Mouse (Mus musculus): ENCODE measurements around the gene Lcn10. TPM values are rescaled to one million over a fixed set of nuclear protein-coding genes. Genes with fewer than 3 reads are reported as not detected.
"Not testable (repeated sequence)": the region's sequence is repeated elsewhere in the genome, so short reads cannot be mapped to it uniquely, and the experiment has no call there.

Lcn10 gene
- total RNA-seq, 1 experiment: not detected

DNA sequence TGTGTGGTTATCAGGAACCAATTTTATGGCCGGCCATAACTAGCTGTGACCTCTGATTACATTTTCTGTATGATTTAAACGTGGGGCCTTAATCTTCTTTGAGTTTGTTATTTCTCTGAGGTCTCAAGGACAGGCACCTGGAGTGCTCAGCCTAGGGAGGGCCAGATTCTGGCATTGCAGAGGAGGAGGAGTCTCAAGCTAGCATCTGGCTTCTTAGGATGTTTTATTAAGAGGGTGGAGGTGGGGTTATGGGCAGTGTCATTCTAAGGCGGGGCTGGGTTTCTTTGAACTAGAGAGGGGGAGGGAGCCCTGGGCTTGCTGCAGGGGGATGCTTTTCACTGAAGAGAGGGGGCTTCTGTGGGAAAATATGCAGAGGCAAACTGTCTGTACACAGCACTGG lies 29.1 kb downstream of the Lcn10 start:
- H3K27ac ChIP-seq (ENCODE audit: insufficient read depth, low read depth, low read length, poor library complexity, severe bottlenecking); H3K4me1 ChIP-seq (ENCODE audit: control insufficient read depth in 2 of 2, insufficient read depth in 2 of 2, low read length in 2 of 2, poor library complexity in 1 of 2); H3K4me3 ChIP-seq (ENCODE audit: insufficient read depth in 1 of 2, low read depth in 1 of 2, low read length in 2 of 2, poor library complexity in 1 of 2, severe bottlenecking in 1 of 2); H3K36me3 ChIP-seq (ENCODE audit: control insufficient read depth, insufficient read depth, low read length, poor library complexity, severe bottlenecking); DNase-seq (ENCODE audit: low read depth, low spot score); H3K9ac ChIP-seq (ENCODE audit: insufficient read depth, low read depth, low read length, poor library complexity, severe bottlenecking); H3K9me3 ChIP-seq (ENCODE audit: control insufficient read depth, insufficient read depth, low read depth, low read length); in situ Hi-C loops (cut with MboI; ENCODE audit: low sequenced_read_pairs in 2 of 2, unreplicated experiment in 2 of 2): not testable (repeated sequence)

DNA sequence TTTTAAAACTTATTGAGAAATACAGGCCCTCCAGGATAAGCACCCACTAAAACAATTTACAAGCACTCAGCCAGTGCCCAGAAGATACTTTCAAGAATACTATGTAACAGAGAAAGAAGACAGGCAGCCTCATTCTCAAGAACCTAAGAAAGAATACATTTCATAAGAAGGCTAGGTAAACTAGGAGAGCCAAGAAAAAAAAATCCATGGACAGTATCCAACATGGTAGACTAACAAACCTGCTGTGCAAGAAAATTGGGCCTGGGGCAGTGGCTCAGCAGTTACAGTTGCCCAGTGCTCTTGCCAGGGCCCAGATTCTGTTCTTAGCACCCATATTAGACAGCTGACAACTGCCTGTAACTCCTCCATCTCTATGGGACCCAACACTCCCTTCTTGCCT lies 34.7 kb downstream of the Lcn10 start:
- Histone ChIP-seq H3K9ac (ENCODE audit: insufficient read depth, low read depth, low read length, poor library complexity, severe bottlenecking) (no peak overlapping the region), H3K36me3 (ENCODE audit: control insufficient read depth, insufficient read depth, low read length, poor library complexity, severe bottlenecking) (no peaks in the 10 kb centered on the region), H3K9me3 (ENCODE audit: control insufficient read depth, insufficient read depth, low read depth, low read length) (no peaks in the 10 kb centered on the region), H3K27ac (ENCODE audit: insufficient read depth, low read depth, low read length, poor library complexity, severe bottlenecking) (no peak overlapping the region), H3K4me1 (ENCODE audit: control insufficient read depth in 2 of 2, insufficient read depth in 2 of 2, low read length in 2 of 2, poor library complexity in 1 of 2) (0 out of 4 replicates have a peak, but pooled peaks cover 0 to 2% of the 10 kb centered on the region in 2 experiments), H3K4me3 (ENCODE audit: insufficient read depth in 1 of 2, low read depth in 1 of 2, low read length in 2 of 2, poor library complexity in 1 of 2, severe bottlenecking in 1 of 2) (no peak overlapping the region)
- TF ChIP-seq ZNF384 (IDR thresholded peaks at IDR 0.05; ENCODE audit: low read depth, low read length) (no peak), MAFK (IDR thresholded peaks at IDR 0.05; ENCODE audit: insufficient read depth, low read depth, low read length) (no peak), CHD2 (IDR thresholded peaks at IDR 0.05; ENCODE audit: low read depth, low read length) (no peak), HCFC1 (IDR thresholded peaks at IDR 0.05; ENCODE audit: borderline replicate concordance, insufficient read depth, low read length) (no peak), ZC3H11A (IDR thresholded peaks at IDR 0.05; ENCODE audit: borderline replicate concordance, low read depth, low read length) (no peak)
- no peak for DNase-seq (ENCODE audit: low read depth, low spot score)
- in situ Hi-C loops (cut with MboI; ENCODE audit: low sequenced_read_pairs in 2 of 2, unreplicated experiment in 2 of 2): no loop called here

DNA sequence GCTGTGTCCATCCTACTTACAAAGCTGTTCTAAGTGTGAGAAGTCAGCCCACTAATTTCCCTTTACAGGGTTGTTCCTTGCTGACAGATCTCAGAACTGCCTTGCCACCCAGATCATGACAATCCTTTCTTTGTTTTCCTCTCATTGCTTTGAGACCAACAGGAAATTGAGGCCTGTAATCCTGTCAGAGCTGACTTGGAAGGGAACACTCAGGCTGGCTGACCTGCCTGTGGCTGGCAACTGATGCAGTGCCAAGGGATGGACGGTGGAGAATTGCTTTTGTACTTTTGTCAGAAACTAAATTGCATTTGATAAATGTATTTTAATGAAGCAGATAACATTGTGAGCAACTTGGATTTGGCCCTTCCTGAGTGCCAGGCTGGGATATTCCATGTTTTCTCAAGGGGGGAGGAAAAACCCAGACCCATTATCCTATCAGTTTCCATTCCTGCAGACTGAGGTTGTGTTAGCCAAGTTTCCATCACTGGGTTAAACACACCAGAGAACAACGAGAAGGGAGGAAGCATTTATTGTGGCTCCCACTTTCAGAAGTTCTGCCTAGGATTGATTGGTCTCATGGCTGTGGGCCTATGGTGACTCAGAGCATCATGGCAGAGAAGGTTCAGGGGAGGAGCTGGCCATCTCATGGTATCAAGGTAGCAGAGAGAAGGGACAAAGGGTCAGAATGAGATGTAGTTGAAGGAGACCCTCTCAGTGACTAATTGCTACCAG lies 50.8 kb downstream of the Lcn10 start:
- in situ Hi-C loops (cut with MboI; ENCODE audit: low sequenced_read_pairs in 2 of 2, unreplicated experiment in 2 of 2): no loop called here

More for the DNA sequence above, 50.8 kb downstream of the Lcn10 start:
- Histone ChIP-seq H3K9ac (ENCODE audit: insufficient read depth, low read depth, low read length, poor library complexity, severe bottlenecking) (no peak overlapping the region), H3K4me3 (ENCODE audit: insufficient read depth in 1 of 2, low read depth in 1 of 2, low read length in 2 of 2, poor library complexity in 1 of 2, severe bottlenecking in 1 of 2) (no peak overlapping the region), H3K9me3 (ENCODE audit: control insufficient read depth, insufficient read depth, low read depth, low read length) (no peaks in the 10 kb centered on the region), H3K27ac (ENCODE audit: insufficient read depth, low read depth, low read length, poor library complexity, severe bottlenecking) (no peak overlapping the region), H3K4me1 (ENCODE audit: control insufficient read depth in 2 of 2, insufficient read depth in 2 of 2, low read length in 2 of 2, poor library complexity in 1 of 2) (no peaks in the 10 kb centered on the region), H3K36me3 (ENCODE audit: control insufficient read depth, insufficient read depth, low read length, poor library complexity, severe bottlenecking) (no peaks in the 10 kb centered on the region)
- no peak for TF ChIP-seq MAFK (IDR thresholded peaks at IDR 0.05; ENCODE audit: insufficient read depth, low read depth, low read length)
- TF ChIP-seq HCFC1 (IDR thresholded peaks at IDR 0.05; ENCODE audit: borderline replicate concordance, insufficient read depth, low read length): no peak
- TF ChIP-seq ZC3H11A (IDR thresholded peaks at IDR 0.05; ENCODE audit: borderline replicate concordance, low read depth, low read length): no peak
- TF ChIP-seq CHD2 (IDR thresholded peaks at IDR 0.05; ENCODE audit: low read depth, low read length): no peak
- TF ChIP-seq ZNF384 (IDR thresholded peaks at IDR 0.05; ENCODE audit: low read depth, low read length): no peak
- DNase-seq (ENCODE audit: low read depth, low spot score): no peak

Other genes starting within 250 kb of the Lcn10 start
- 0.32 and 1.5 TPM in 2 replicates for gene Clic3, start 225.9 kb upstream of the Lcn10 start, total RNA-seq (2012; rRNA removed)
- 4.8 and 7.2 TPM in 2 replicates for gene Paxx, start 221.6 kb upstream of the Lcn10 start, total RNA-seq (2012; rRNA removed)
- 0.98 and 1.3 TPM in 2 replicates for gene Ptgds, start 212.7 kb upstream of the Lcn10 start, total RNA-seq (2012; rRNA removed)
- gene Lcn12, start 188.8 kb upstream of the Lcn10 start, total RNA-seq (2012; rRNA removed): not detected in 2 replicates
- 24.5 and 33.3 TPM in 2 replicates for gene Fbxw5, start 182.0 kb upstream of the Lcn10 start, total RNA-seq (2012; rRNA removed)
- gene C8g, start 181.0 kb upstream of the Lcn10 start, total RNA-seq (2012; rRNA removed): 2.1 and 4.7 TPM in 2 replicates
- 7.9 and 9.1 TPM in 2 replicates for gene Traf2, start 135.8 kb upstream of the Lcn10 start, total RNA-seq (2012; rRNA removed)
- gene Edf1, start 124.9 kb upstream of the Lcn10 start, total RNA-seq (2012; rRNA removed): 142 and 179 TPM in 2 replicates
- 4.1 and 9.7 TPM in 2 replicates for gene Mamdc4, start 107.9 kb upstream of the Lcn10 start, total RNA-seq (2012; rRNA removed)
- 29.9 and 39.4 TPM in 2 replicates for gene Phpt1, start 107.5 kb upstream of the Lcn10 start, total RNA-seq (2012; rRNA removed)
- 0.36 and 1.2 TPM in 2 replicates for gene Ajm1, start 101.0 kb upstream of the Lcn10 start, total RNA-seq (2012; rRNA removed)
- gene Rabl6, start 74.2 kb upstream of the Lcn10 start, total RNA-seq (2012; rRNA removed): 45.8 and 62.1 TPM in 2 replicates
- gene Ccdc183, start 65.0 kb upstream of the Lcn10 start, total RNA-seq (2012; rRNA removed): 0.04 TPM in 1 of 2 replicates, not detected in the other
- gene Tmem141, start 60.7 kb upstream of the Lcn10 start, total RNA-seq (2012; rRNA removed): 6.7 and 10.9 TPM in 2 replicates
- not detected in 2 replicates for gene Fcna, start 54.7 kb upstream of the Lcn10 start, total RNA-seq (2012; rRNA removed)
- gene Lcn8, start 29.6 kb upstream of the Lcn10 start, total RNA-seq (2012; rRNA removed): not detected in 2 replicates
- gene Lcn5, start 24.8 kb upstream of the Lcn10 start, total RNA-seq (2012; rRNA removed): not detected in 2 replicates
- not detected in 2 replicates for gene Lcn6, start 5.9 kb upstream of the Lcn10 start, total RNA-seq (2012; rRNA removed)
- not detected in 2 replicates for gene Obp2a, start 17.3 kb downstream of the Lcn10 start, total RNA-seq (2012; rRNA removed)
- 8.2 and 13.0 TPM in 2 replicates for gene Bmyc, start 24.0 kb downstream of the Lcn10 start, total RNA-seq (2012; rRNA removed)
- gene Obp2b, start 54.3 kb downstream of the Lcn10 start, total RNA-seq (2012; rRNA removed): not detected in 2 replicates
- gene Lcn3, start 82.8 kb downstream of the Lcn10 start, total RNA-seq (2012; rRNA removed): not detected in 2 replicates
- not detected in 2 replicates for gene Lcn11, start 94.3 kb downstream of the Lcn10 start, total RNA-seq (2012; rRNA removed)
- gene Gm13539, start 99.5 kb downstream of the Lcn10 start, total RNA-seq (2012; rRNA removed): not detected in 2 replicates
- gene Glt6d1, start 133.1 kb downstream of the Lcn10 start, total RNA-seq (2012; rRNA removed): not detected in 2 replicates
- gene Lcn9, start 140.4 kb downstream of the Lcn10 start, total RNA-seq (2012; rRNA removed): not detected in 2 replicates
- 0.16 and 0.22 TPM in 2 replicates for gene Sohlh1, start 164.5 kb downstream of the Lcn10 start, total RNA-seq (2012; rRNA removed)
- 2.0 and 3.0 TPM in 2 replicates for gene Kcnt1, start 181.0 kb downstream of the Lcn10 start, total RNA-seq (2012; rRNA removed)

Measured in ES-E14 (cell line).